Mouse (Mus musculus) left cerebral cortex, postnatal 10 days (tissue): ENCODE measurements around the gene Cfdp1. TPM values are rescaled to one million over a fixed set of nuclear protein-coding genes. Genes with fewer than 3 reads are reported as not detected.
A peak's percentile ranks its signal among the peaks of the same experiment; 100 is the strongest.

Experiments
- DNase-seq, 2 experiments: peaks; one replicate each; pipeline ENCODE4 v3.0.0; 2021 to 2022; ENCODE audit warnings: low spot score in 2 of 2, mixed read lengths in 1 of 2; ENCODE audit errors: extremely low spot score in 1 of 2
- intact Hi-C: fragments of 180-260 bp; cut with DNase I; formaldehyde crosslinking; loops from one replicate; pipeline ENCODE4 v1.15.1; 2025
- total RNA-seq, 2 experiments: library from RNA; stranded (reverse); gene quantifications; 2 replicates each; pipeline ENCODE4 v1.2.3; 2021

Gene Cfdp1
- total RNA-seq, 2 experiments from 2014 or later = 90.6 to 94.9 TPM

DNA sequence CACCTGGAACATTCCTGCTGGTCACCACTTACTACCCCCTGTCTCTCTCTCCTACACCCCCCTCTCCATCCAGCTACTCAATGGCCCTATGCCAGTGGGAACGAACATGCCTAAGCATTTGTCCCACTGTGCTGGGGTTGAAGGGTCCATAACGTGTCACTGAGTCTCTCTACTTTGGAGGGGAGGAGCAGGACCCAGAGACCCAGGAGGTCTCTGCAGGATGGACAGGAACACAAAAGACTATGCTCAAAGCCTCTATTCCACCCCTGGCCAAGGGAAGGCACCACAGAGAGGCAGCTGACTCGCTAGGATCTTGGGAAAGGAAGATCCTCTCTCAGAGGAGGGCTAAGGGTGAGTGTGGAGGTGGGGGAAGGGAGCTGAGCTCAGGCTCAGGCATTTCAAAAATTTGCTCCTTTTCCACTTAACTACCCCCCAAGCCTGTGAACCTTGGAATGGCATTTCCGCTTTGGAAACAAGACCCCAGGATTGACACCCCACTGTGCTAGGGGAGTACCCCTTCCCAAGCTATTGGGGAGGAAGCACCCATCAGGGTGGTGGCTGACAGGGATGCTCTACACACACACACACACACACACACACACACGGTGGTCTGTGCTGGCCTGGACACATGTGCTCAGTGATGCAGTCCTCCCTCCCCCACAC is 120.4 kb downstream of the Cfdp1 start:
- intact Hi-C loops = no loop called here
- peak in 1 of 2 experiments; percentile 79 for DNase-seq

DNA sequence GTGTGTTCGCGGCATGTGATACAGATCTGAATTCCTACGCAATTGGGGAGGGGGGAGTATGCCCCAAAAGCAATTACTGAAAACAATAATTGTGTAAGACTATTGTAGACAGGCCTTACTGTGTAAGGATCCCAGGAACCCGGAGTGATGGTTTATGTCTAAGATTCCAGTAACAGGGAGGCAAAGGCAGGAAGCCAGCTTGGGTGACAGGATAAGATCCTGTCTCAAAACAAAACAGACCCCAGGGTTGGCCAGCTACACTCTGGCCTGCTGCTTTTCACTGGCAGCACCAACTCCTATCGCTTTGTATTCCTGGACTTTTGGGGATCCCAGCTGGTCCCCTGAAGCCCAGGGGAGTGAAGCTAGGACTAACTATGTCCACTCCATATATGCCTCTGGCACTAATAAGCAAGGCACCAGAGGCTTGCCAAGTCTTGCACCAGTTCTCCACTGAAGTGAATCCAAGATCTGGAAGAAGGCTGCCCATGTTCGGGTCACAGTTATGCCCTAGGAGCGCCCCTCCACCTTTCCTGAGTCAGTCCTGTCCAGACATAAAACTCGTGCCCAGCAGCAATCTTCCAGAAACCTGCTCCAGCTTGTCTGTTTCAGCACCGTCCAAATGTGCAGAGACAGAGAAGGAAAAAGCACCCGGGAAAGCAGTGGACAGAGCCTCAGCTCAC is 121.5 kb downstream of the Cfdp1 start:
- DNase-seq = peak in 1 of 2 experiments; percentile 40
- intact Hi-C loops = no loop called here

DNA sequence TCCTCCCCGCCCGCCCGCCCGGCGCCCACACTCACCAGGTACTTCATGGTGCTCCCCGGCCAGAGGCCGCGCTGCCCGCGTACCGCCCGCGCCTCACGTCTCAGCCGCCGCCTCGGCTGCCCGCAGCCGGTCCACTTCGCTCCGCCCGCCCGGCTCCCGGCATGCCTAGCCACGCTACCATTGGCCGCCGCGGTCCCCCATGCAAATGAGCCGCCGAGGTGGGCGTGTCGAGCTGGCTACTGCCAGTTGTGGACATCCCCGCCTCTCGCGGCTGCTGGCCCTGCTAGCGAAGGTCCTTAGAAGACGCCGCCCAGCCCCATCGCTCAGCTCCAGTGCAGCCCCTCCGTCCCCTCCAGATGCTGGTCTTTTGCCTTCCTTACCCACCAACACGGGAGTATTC is 122.1 kb downstream of the Cfdp1 start:
- peak; percentile 89 to 99 for DNase-seq
- intact Hi-C loops = no loop called here

DNA sequence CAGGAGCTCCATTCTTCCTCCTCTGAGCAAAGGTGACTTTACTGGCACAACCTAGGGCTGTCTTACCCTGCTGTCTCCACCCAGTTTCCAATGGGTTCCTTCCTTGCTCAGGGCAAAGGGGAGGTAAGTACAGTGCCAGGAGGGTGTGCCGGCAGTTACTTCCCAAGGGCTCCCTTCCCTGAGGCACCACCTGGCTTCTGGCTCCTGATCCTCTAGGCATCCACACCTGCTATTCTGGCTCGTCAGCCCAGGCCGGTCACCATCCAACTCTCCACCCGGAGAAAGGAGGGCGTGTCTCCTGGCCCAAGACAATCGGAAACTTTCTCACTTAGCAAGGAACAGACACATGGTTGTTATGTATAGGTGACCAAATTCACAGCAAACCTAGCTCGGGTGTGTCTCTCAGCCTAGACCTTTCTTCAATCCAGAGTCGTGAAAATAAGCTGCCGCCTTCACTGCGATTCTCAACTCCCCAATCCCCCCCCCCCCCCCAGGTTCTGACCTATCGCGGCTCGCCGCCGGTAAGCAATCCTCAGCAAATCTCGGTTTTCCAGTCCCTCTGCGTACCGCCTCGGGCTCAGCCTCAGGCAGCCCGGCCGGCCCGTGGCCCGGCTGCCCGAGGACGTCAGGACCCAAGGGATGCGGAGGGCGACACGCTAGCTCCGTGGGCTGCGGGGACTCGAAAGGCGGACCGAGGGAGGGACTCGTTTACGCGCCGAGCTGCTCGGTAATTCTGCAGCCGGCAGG is 122.7 kb downstream of the Cfdp1 start:
- intact Hi-C loops = no loop called here
- DNase-seq = peak in 1 of 2 experiments; percentile 33

DNA sequence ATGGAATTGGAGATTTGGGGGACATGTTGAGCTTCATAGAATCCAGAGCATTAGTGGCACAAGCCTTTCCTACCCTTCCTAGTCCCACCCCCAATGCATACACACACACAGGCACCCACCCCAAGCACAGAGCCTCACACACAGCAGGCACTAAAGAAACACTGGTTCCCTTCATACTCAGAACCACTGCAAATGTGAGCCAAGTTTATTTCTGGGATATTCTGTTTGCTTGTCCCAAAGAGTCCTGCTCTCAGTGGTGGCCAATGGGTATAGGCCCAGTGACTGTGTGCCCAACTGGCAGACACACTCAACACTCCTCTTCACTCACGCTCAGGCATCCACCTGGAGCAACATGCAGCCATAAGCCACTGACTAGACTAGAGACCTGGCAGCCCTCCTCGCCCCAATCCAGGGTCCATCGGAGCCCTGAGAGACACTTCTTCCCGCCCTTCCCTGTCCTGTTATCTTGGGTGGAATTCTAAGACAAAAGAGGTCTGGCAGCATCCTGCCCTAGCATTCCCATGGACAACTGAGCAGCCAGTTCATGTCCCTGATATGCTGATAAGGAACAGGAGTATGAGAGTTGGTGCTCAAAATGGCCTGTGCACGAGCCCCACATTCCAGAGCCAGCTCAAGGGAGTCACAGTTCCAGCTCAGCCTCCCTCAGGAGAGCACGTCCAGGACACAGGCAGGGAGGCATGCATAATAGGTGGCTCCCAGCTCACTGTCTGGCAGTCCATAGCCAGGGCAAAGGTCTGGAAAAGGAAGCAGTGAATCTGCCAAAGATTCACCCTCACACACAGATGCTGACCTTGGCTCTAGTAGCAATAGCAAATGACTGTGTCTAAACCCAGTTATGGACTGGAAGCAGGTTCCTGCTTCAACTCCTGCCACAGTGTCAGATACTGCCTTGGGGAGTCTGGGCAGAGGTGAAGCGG is 124.6 kb downstream of the Cfdp1 start:
- intact Hi-C loops = no loop called here
- DNase-seq = peak in 1 of 2 experiments; percentile 16

DNA sequence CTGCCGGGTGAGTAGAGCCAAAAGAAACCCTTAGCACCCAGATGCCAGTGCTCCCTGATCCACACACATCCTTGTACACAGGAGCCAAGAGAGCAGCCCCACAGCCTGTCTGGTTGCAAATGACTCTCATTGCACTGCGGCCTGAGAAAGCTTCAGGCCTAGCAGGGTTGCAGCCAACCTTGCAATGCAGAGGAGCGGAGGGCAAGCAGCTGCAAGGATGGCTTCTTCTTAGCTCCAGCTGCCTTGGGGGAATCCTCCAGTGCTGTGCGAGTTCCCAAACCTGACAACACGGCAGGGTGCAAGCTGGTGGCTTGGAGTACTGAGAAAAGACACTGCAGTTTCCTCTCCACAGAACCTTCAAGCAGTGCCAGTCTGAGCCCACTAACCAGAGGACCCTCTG is 125.6 kb downstream of the Cfdp1 start:
- intact Hi-C loops = no loop called here

DNA sequence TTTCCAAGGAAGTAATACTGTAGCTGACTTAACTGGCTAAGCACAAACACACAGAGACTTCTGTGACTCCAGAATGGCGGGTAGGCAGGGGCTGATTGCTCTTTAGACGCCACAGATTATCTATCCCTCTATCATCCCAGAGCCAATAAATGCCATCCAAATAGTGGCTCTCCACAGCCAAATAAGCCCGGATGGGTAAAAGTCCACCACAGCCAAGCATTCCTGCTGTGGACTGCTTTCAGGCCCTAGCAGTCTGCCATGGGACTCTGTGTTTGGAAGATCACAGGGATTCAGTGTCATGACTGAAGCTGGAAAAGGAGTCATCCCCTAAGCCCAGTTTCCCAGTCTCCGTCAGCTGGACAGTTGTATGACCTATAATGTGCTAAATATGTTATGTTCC is 126.5 kb downstream of the Cfdp1 start:
- no peak for DNase-seq
- intact Hi-C loops = no loop called here

More for the DNA sequence above, 125.6 kb downstream of the Cfdp1 start:
- peak in 1 of 2 experiments; percentile 15 for DNase-seq

DNA sequence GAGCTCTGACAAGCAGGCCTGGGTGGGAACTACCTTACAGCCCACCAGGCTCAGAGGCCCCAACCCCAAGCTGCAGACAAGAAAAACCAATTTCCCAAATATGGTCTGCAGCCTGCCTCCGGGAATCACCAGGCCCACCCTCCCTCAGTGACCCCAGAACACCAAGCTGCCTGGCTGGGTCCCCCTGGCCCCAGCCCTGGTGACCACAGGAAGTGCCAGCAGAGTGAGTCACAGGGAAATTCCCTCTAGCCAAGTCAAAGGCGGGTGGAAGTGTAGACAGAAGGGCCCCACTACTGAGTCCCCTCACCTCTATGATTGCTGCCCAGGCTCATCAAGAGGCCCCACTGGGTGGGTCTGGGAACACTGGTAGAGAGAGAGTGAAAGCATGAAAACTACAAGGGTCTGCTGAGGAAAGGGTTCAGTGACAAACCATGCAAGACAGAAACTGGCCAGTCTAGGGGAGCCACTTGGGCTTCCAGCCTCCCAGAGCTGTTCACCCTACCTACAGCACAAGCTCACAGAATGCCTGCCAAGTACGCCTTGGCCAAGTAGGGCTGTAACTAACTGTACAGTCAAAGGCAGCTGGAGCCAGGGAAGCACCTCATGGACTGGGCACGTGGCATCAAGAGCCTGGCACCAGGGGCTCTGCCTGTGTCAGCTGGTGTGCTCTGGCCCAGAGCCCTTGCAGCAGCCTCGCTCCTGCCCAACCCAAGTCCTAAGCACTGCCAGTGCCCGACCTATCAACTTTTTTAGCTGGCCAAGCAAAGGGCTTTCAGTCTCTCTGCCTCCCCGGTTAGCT is 127.8 kb downstream of the Cfdp1 start:
- peak; percentile 61 to 65 for DNase-seq
- intact Hi-C loops = no loop called here

DNA sequence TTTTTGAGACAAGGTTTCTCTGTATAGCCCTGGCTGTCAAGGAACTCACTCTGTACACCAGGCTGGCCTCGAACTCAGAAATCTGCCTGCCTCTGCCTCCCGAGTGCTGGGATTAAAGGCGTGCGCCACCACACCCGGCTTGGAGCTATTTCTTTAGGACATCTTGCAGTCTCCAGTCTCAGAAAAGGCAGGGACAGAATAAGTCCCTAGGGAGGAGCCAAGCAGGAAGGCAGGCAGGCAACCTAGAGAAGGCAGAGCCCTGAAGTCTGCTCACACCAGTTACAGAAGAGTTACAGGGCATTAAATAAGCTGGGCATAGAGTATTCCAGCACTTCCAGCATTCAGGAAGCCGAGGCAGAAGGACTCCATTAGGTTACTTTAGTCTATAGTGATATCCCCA is 128.8 kb downstream of the Cfdp1 start:
- DNase-seq = no peak
- intact Hi-C loops = no loop called here

DNA sequence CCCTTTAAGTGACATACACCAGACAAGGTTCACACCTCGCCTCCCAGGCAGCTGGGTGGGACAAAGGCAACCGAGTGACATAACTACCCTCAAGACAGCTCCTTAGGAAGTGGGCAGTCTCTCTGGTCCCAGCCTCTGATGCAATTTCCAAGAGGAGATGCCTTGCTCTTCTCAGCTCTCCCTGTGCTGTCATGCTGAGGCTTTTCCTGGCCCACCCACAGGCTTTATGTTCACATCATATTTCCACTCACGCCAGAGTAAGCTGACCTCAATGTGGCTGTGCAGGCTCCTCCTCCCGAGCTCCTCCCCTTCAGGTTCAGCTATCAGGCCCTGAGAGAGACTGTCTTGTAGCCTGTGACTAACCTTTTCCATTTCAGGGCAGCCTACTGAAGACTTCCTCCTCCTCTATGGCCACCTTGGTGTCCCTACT is 134.0 kb downstream of the Cfdp1 start:
- intact Hi-C loops = no loop called here
- no peak for DNase-seq

DNA sequence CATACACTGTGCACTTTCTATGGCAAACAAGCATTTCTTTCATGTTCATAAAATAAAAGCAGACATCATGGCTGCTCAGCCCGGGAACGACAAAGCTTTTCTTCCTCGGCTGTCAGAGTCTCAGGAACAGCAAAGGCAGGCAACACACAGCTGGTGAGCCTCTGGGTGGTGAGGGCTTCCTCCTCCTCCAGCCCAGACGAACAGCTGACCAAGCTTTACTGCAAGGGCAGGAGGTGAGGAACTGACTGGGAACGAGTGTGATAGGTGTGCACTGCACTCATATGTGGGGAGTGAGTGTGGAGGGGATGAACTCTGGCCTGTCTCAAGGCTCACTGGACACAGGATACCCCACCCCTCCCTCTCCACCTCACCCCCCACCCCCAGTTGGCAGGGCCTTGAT is 135.2 kb downstream of the Cfdp1 start:
- intact Hi-C loops = no loop called here
- no peak for DNase-seq

Other genes starting within 250 kb of the Cfdp1 start
- gene Ldhd, start 223.9 kb downstream of the Cfdp1 start, total RNA-seq = 1 to 10 TPM; 1.9 to 2.2 TPM
- gene Zfp1, start 210.9 kb downstream of the Cfdp1 start, total RNA-seq = 10 to 100 TPM; 21.9 to 22.7 TPM
- not detected for gene Ctrb1, start 163.3 kb downstream of the Cfdp1 start, total RNA-seq
- 10 to 100 TPM; 46.6 to 48.1 TPM for gene Bcar1, start 110.5 kb downstream of the Cfdp1 start, total RNA-seq
- 1 to 10 TPM; 2.6 to 3.1 TPM for gene Tmem170, start 22.5 kb upstream of the Cfdp1 start, total RNA-seq
- gene Chst5, start 56.2 kb upstream of the Cfdp1 start, total RNA-seq = under 1 TPM; 0.67 to 0.86 TPM
- 10 to 100 TPM; 10.0 to 10.4 TPM for gene Tmem231, start 79.6 kb upstream of the Cfdp1 start, total RNA-seq
- gene Gabarapl2, start 86.4 kb upstream of the Cfdp1 start, total RNA-seq = 100 to 1,000 TPM; 206 to 213 TPM
- gene Adat1, start 138.0 kb upstream of the Cfdp1 start, total RNA-seq = 1 to 10 TPM; 4.5 to 4.6 TPM
- gene Kars, start 157.0 kb upstream of the Cfdp1 start, total RNA-seq = 10 to 100 TPM; 83.6 to 89.3 TPM
- 10 to 100 TPM; 34.5 to 36.7 TPM for gene Terf2ip, start 157.1 kb upstream of the Cfdp1 start, total RNA-seq
- under 1 TPM in 1 of 2 experiments, not detected in 1; 0.22 TPM for gene Gm6793, start 160.7 kb upstream of the Cfdp1 start, total RNA-seq